17 mouse cellular contexts compared by ENCODE assay signal in the genomic region with DNA sequence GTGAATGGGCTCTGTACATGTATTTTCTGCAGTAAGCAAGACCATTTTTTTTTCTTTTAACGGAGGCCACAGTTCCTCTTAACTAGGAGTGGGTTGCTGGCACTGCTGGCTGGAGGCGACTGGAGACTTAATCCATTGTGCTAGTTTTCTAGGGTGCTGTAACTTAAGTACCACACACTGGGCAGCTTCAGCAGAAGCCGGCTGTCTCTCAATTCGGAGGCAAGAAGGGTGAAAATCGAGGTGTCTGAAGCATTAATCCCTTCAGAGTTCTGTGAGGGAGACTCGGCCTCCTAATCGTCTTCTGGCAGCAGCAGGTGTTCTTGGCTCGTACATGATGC.
DNase-seq lines count a peak whose midpoint lies in the region; ATAC-seq lines count a peak whose summit lies in the region.
"Had no signal": no experiment of that assay in that cellular context is flagged by ENCODE, and none has a peak within 500 bp of the region (broad histone marks: within the 10 kb centered on the region; RNA-seq: fewer than 3 reads in every experiment).

No protein-coding gene starts in this region.

- H3K4me3 ChIP-seq in forebrain, embryonic 10.5 days, result no peak overlapping the region
- no peak overlapping the region for H3K4me3 ChIP-seq in forebrain, embryonic 13.5 days
- no peak overlapping the region for H3K4me3 ChIP-seq in hindbrain, embryonic 14.5 days (replicated peaks; ENCODE audit: low read length)
- H3K4me3 ChIP-seq in midbrain, embryonic 15.5 days, result no peak overlapping the region
- H3K4me3 ChIP-seq: limb, embryonic 12.5 days had no signal

- H3K27ac ChIP-seq in forebrain, embryonic 10.5 days, result peak overlapping the region; percentile 80; the same call in 1 of the 2 replicates
- peak overlapping the region; percentile 98 for H3K27ac ChIP-seq in forebrain, embryonic 13.5 days
- peak overlapping the region; percentile 90 for H3K27ac ChIP-seq in hindbrain, embryonic 14.5 days
- H3K27ac ChIP-seq in midbrain, embryonic 15.5 days, result peak overlapping the region; percentile 82
- H3K27ac ChIP-seq: limb, embryonic 12.5 days; liver, embryonic 14.5 days had no signal

- H3K27me3 ChIP-seq in forebrain, embryonic 10.5 days (ENCODE audit: poor library complexity, severe bottlenecking), result no peaks in the 10 kb centered on the region
- no peaks in the 10 kb centered on the region for H3K27me3 ChIP-seq in forebrain, embryonic 13.5 days
- H3K27me3 ChIP-seq in hindbrain, embryonic 14.5 days (ENCODE audit: control insufficient read depth, insufficient read depth, low read length), result no peaks in the 10 kb centered on the region
- no peaks in the 10 kb centered on the region for H3K27me3 ChIP-seq in midbrain, embryonic 15.5 days (replicated peaks)
- H3K27me3 ChIP-seq: limb, embryonic 12.5 days had no signal

- peak overlapping the region; percentile 35 for H3K4me2 ChIP-seq in forebrain, embryonic 13.5 days
- 0 out of 2 replicates have a peak overlapping the region, but pooled peaks have one; percentile 11 for H3K4me2 ChIP-seq in hindbrain, embryonic 14.5 days (replicated peaks)
- H3K4me2 ChIP-seq in midbrain, embryonic 15.5 days, result 0 out of 2 replicates have a peak overlapping the region, but pooled peaks have one; percentile 13
- H3K4me2 ChIP-seq: heart, embryonic 11.5 days; limb, embryonic 12.5 days had no signal

- H3K4me1 ChIP-seq in forebrain, embryonic 10.5 days, result peaks cover 45% of the 10 kb centered on the region
- peaks cover 65% of the 10 kb centered on the region for H3K4me1 ChIP-seq in forebrain, embryonic 13.5 days
- H3K4me1 ChIP-seq in hindbrain, embryonic 14.5 days (replicated peaks; ENCODE audit: control insufficient read depth, insufficient read depth, low read length), result peaks cover 25% of the 10 kb centered on the region
- peaks cover 45% of the 10 kb centered on the region for H3K4me1 ChIP-seq in midbrain, embryonic 15.5 days

- no peak for DNase-seq in forebrain, embryonic 10.5 days (ENCODE audit: extremely low spot score, low spot score)
- DNase-seq in hindbrain, embryonic 14.5 days (ENCODE audit: low spot score), result no peak
- DNase-seq in cerebellum, postnatal 14 days, result no peak
- no peak for DNase-seq in layer of hippocampus, adult 11-12 months (ENCODE audit: low spot score)
- DNase-seq in layer of hippocampus, adult 18-20 months (ENCODE audit: low spot score in 2 of 2), result no peak
- DNase-seq: cerebellum, adult 11 months; cerebellum, postnatal 36 days; gastrocnemius, postnatal 25 days; heart, postnatal 36 days; kidney, adult 2 months; lung, postnatal 36 days had no signal

- H3K36me3 ChIP-seq in forebrain, embryonic 10.5 days (replicated peaks), result peaks cover 21% of the 10 kb centered on the region
- H3K36me3 ChIP-seq in forebrain, embryonic 13.5 days (ENCODE audit: poor library complexity, severe bottlenecking), result peaks cover 9% of the 10 kb centered on the region
- H3K36me3 ChIP-seq in hindbrain, embryonic 14.5 days (replicated peaks; ENCODE audit: control insufficient read depth, insufficient read depth), result no peaks in the 10 kb centered on the region
- 0 out of 2 replicates have a peak, but pooled peaks cover 3% of the 10 kb centered on the region for H3K36me3 ChIP-seq in midbrain, embryonic 15.5 days (replicated peaks)
- H3K36me3 ChIP-seq: limb, embryonic 12.5 days had no signal

- ATAC-seq in forebrain, embryonic 13.5 days, result peak; percentile 61
- peak; percentile 29; the same call in 1 of the 2 replicates for ATAC-seq in hindbrain, embryonic 14.5 days (ENCODE audit: low FRiP score)
- ATAC-seq in midbrain, embryonic 15.5 days (replicated peaks), result peak; percentile 3; the same call in 1 of the 2 replicates
- ATAC-seq in megakaryocyte, adult 5-6 weeks (ENCODE audit: poor library complexity, severe bottlenecking), result no peak

- no peaks in the 10 kb centered on the region for H3K9me3 ChIP-seq in forebrain, embryonic 10.5 days
- no peaks in the 10 kb centered on the region for H3K9me3 ChIP-seq in forebrain, embryonic 13.5 days (replicated peaks)
- no peaks in the 10 kb centered on the region for H3K9me3 ChIP-seq in hindbrain, embryonic 14.5 days (ENCODE audit: control insufficient read depth, low read length)
- no peaks in the 10 kb centered on the region for H3K9me3 ChIP-seq in midbrain, embryonic 15.5 days
- H3K9me3 ChIP-seq: limb, embryonic 12.5 days had no signal

- WGBS in forebrain, embryonic 10.5 days, result 28% methylated on average over 8 of the region's 8 CpGs
- 8% methylated on average over 8 of the region's 8 CpGs for WGBS in forebrain, embryonic 13.5 days
- 26% methylated on average over 8 of the region's 8 CpGs for WGBS in hindbrain, embryonic 14.5 days
- WGBS in midbrain, embryonic 15.5 days, result 11% methylated on average over 8 of the region's 8 CpGs

- no peak overlapping the region; the same call in 1 of the 2 replicates for H3K9ac ChIP-seq in forebrain, embryonic 13.5 days
- 0 out of 2 replicates have a peak overlapping the region, but pooled peaks have one; percentile 10 for H3K9ac ChIP-seq in hindbrain, embryonic 14.5 days
- no peak overlapping the region for H3K9ac ChIP-seq in midbrain, embryonic 15.5 days
- H3K9ac ChIP-seq: limb, embryonic 12.5 days; liver, embryonic 14.5 days had no signal
